Mouse (Mus musculus) lung, adult 18-20 months (tissue): ENCODE data around the gene Abi1.
A peak's percentile ranks its signal among the peaks of the same experiment; 100 is the strongest.

Experiments used
- DNase-seq, 2 experiments: peaks; one replicate each; pipeline ENCODE4 v3.0.0; 2022; ENCODE audit warnings: mixed read lengths in 2 of 2

Gene Abi1

DNA sequence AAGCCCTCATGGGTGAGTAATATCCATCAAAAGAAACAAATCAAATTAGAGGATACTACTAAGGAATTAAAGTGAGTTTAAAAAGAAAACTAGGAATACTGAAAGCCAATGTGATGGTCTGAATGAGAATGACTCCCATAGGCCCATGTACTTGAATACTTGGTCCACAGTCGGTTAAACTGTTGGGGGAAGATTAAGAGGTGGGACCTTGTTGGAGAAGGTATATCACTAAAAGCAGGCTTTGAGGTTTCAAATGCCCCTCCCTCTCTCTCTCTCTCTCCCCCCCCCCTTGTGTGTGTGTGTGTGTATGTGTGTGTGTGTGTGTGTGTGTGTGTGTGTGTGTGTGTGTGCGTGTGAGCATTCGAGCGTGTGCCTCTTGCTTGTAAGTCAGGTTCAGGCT, 9.4 kb downstream of the Abi1 start:
- no peak for DNase-seq

DNA sequence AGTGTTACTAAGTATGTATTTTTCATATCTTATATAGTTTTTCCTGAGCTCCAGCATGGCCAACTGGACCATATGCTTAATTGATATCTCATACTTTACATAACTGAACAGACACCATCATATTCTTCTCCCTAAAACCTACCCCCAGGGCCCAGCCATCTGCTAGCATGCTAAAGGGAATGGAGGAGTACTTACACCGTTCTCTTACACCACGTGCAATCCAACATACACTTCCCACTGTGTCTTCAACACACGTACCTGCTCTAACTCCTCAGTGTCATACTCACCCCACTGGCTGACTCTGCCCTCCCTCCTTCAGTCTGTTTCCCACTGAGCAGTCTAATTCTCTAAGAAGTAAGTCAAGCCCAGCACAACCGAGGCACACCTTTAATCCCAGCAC, 11.2 kb downstream of the Abi1 start:
- DNase-seq, result no peak

DNA sequence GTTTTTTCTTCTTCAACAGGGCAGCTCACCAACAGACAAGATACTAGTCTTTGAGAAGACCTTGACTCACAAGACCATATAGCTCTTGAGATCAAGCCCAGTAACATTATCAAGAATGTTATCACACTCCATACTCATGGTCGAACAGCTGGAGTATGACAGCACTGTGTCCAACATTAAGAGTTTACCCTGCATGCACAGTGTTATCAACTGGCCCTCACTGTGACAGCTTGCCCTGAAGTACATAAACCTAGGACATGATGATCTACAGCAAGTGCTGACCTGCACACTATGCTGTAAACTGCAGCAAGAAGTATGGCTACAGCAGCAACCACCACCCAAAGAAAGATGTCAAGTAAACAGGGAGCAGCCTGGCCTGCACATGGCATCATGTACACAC, 13.7 kb downstream of the Abi1 start:
- no peak for DNase-seq

DNA sequence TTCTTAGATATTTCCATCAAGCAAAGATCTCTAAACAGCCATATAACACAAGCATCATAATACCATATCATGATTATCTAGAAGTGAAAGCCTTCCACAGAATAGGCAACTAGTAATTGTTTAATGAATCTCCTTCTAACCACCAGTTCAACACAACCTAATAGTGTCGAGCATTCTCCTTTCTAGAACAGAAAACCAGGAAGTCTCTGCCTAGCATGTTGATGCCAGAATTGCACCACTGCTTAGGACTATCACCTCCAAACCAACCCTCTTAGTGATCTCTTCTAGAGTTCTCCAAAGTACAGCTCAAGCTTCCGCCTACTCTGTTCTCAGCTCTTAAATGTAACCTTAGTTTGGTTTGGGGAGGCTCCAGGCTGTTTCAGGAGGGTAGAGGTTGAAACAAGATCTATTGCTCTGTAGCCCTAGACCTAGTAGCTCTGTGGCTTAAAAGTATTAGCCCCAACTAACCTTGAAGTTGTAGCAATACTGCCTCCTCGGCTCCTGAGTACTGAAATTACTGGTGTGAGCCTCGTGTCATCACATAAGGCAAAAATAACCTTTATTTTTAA, 16.2 kb downstream of the Abi1 start:
- no peak for DNase-seq

DNA sequence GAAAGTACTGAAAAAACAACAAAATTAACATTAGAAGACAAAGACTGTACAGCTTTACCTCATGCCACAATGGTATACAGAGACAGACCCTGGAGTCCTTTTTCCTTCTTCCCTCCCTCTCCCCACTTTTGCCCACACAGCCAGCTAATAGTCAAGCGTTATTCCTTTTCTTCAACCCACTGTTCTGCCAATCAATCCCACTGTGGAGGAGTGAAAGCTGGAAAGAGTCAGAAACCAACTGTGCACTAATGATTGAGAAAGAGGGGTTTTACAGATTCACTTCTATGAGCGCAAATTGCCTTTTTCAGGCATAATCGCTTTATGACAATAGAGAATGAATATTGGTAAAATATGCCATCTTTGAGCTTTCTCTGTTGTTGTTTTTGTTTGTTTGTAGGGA, 17.0 kb downstream of the Abi1 start:
- no peak for DNase-seq

DNA sequence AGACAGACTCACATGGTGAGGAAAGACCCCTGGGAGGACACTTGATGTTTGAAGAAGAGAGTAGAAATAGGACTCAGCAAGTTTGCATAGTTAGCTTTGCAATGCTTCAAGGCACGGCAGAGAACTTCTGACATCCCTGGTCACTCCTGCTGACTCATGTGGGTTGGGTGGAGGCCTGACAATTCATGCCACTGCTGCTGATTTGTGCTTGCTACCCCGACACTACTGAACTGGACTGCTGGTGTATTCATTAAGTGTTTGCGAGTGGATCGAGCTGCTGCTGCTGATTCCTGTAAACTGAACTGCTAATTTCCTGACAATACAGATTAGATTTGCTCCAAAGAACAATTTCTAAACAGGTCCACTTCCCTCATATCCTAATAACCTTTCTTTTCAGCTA, 18.3 kb downstream of the Abi1 start:
- DNase-seq, result peak; percentile 49 to 67

DNA sequence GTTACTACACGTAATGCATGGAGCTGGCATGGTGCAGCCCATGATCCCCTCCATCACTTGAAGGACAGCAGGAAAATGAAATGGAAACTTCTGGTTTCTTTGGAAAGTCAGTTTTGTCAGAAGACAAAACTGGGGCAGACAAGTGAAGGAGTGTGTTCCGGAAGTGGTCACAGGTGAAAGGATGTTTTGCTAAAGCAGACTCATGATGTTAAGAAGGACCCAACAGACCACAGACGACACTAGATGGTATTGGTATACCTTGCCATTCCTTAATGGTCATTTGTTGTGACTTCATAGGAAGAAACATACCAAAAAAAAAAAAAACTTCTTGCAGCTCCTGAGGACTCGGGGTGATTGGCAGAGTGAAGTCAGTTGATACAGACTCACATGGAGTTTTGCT, 18.7 kb downstream of the Abi1 start:
- DNase-seq, result no peak

DNA sequence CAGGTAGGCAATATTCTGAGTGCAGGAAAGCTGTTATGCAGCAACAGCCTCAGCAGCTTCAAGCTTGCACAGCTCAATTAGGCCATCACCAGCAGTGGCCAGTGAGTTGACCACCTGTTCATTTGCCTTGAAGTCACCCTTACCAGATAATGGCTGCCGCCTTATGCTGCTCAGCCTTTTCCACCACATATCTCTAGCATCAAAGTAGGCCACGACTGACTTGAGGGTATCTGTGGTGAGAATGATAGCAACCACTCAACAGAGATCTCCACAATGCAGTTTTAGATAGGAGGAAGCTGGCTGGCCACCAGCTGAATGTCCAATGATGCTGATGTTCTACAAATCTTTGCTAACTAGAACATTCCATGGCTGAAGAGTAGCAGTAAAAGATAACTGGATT, 20.9 kb downstream of the Abi1 start:
- DNase-seq, result no peak

DNA sequence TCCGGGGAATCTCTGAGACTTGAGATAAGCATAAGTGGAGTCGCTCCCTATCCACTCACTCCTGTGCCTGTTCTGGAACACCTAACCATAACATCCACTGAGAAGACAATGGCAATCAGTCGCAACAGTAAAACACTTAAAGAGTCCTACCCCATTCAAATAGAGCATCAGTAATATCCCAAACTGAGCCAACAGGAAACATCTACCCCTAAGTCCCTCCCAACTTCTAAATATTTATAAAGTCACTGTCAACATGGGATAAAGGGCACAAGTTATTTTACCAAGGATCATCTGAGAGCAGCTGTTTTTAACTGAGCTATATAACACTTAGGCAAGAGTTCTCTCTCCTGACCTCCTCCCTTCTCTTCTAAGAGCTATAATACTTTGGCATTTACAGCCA, 23.9 kb downstream of the Abi1 start:
- DNase-seq, result peak in 1 of 2 experiments; percentile 33

DNA sequence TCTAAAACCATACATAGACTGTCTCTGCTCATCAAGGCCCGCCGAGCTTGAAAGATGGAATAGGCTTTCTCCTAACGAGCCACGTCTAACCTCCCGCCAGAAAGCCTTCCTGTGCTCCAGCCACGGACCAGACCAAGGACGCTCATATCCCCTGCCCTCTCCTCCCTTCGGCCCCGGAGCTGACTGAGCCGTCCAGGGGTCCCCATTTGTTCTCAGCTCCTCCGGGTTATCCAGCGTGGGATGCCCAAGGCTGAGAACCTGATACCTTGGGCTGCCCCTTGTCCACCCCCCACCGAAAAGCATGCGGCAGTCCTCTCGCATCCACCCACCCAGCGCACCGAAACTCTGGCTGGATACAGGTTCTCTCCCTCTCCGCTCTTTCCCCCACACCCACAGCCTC, 24.7 kb downstream of the Abi1 start:
- no peak for DNase-seq

DNA sequence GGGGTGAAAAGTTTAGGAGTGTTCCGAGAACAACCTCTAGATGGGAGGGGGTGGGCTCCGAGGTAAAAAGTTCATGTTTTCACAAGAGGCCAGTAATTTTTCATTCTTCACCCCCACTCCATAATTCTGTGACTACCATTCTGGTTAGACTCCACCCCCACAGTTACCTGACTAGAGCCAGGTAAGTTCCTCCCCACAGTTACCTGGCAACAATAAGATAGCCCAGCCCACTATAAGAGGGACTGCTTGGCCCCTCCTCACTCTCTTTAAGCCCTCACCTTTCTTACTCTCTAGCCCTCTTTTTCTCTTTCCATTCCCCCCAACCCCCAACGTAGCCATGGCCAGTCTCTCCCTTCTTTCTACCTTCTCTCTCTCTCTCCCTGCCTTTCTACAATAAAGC, 25.1 kb downstream of the Abi1 start:
- DNase-seq, result peak in 1 of 2 experiments; percentile 9

DNA sequence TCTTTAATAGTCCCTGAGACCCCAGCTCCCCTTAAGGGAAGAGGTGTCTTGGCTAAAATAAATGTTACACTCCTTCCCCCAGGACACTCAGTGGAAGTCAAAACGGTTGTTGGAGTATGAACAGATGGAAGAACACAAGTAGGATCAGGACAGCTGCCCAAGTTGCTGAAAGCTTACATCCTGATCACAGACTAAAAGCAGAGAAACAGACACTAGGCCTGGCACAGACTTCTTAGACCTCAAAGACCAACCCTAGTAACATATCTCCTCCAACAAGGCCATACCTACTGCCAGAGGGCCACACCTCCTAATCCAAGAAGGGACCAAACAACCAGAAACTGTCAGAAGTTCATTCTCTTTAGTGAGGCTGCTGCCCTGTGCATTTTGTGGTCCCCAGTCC, 31.8 kb downstream of the Abi1 start:
- DNase-seq, result no peak

DNA sequence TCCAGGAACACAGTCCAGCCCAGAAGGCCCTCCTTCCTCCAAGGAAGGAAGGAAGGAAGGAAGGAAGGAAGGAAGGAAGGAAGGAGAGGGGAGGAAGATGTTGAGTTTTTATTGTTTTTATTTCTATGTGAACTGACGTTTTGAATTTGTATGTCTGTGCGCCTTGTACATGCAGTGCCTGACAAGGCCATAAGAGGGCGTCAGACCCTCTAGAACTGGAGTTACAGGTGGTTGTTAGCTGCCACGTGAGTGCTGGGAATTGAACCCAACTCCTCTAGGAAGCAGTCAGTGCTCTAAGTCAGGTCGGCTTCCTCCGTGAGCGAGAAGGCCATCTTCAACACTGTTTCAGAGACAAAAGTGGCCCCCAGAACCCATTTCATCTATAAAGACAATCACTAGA, 32.5 kb downstream of the Abi1 start:
- DNase-seq, result no peak

DNA sequence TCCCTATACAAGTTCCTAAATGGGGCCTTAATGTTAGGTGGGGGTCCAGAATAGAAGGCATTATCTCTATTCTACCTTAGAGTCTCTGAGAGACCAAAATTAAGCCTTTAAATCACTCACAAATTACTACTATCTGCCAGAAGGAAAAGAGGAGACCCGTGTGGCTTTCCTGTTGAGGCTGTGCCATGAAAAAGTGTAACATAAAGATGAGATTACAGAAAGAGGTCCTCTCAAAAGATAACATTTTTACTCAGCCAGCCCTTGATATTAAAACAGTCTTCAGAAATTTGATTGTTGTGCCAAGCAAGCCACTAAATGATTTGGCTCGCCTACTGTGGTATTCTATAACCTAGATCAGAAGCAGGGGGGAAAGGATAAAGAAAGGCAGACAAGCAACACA, 32.9 kb downstream of the Abi1 start:
- no peak for DNase-seq

DNA sequence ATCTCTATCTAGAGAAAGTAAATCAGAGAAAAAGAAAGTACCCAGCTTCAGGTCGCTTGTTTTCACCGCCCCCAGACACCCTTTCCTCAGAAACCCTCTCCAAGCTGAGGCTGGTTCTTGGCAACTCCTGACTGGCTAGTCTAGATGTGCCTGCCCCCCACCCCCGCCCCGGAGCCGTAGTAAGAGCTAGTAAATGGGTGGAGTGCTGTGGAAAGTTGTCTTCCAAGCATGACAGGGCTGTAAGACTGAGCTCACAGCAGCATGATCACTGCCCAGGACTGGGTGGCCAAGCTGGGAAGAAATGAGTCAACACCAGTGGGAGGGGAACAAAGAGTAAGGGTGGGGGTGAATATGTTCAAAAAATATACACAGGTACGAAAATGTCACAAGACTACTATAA, 33.8 kb downstream of the Abi1 start:
- DNase-seq, result peak; percentile 29 to 38

DNA sequence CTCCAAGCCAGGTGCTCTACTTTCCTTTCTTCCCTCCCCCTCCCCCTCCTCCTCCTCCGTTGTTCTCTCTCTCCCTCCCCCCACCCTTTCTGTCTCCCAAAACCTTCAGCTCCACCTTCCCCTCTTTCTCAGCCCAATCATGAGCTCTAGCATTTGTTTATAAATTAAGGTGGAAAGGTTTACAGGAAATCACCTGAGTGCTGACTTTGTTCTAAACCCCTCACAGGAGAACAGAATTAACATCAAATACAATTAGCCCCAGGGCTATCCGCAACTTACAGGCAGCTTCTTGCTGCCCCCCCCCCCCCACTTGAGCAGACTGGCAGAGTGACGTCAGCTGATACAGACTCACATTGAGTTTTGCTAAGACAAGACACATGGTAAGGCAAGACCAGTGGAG, 37.4 kb downstream of the Abi1 start:
- DNase-seq, result no peak

DNA sequence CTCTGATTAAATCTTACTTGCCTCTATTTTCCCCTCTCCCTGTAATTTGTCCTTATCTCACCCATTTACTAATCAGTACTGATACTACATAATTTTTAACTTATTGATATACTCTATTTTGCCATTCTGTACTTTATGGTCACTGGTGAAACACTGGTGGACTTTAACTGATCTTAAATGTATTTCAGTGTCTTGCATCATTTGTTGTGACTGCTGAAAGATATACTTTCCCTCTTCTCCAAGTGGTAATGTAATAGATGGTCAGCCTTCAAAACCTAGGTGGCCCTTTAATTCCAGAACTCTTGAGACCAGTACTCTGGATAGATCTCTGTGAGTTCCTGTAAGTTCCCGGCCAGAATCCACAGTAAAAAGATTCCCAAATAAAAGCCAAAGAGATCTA, 40.4 kb downstream of the Abi1 start:
- no peak for DNase-seq

DNA sequence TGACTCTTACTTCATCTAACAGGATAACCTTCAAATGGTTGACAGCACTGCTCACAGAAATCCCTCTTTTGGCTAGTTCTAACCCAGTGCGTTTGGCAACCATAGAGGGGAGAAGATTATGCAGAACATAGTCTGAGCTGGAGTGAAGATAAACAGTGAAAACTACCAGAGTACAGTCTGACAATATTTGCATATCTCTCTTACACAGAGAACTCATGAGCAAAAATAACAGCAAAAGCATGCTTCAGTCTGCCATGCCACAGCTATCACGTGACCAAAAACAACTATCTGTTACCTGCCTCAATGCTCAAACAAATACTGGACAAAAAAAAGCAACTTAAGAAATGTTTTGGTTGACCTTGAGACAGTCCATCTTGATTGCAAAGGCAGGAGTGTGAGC, 41.2 kb downstream of the Abi1 start:
- no peak for DNase-seq

DNA sequence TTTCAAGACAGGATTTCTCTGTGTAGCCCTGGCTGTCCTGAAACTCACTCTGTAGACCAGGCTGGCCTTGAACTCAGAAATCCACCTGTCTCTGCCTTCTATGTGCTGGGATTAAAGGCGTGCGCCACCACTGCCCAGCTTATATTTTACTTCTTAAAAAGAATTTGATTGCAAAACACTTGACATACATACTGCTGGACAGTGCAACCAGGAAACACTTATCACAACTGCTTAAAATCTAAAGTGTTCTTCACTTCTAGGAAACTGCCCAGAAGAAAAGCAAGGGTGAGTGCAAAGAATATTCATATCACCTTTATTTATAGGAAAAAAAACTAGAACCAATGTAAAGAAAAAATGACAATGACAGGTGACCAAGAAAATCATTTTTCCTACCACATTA, 42.0 kb downstream of the Abi1 start:
- DNase-seq, result no peak

DNA sequence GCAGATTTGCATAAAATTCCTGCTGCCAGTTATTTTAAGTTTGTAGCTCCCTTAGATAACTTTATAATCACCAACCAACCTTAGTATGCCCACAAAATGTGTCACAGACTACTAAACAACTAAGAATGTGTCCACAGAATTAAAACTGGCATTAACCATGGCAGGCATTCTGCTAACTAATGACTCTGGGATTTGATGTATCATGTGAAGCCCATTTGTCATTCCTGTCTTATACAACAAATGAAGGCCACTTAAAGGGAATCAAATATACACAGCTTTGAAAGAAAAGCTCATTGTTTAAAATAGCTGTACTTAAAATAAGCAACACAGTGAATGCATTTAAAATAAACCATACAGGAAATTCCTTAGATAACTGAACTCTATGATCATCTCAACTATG, 44.0 kb downstream of the Abi1 start:
- DNase-seq, result no peak

DNA sequence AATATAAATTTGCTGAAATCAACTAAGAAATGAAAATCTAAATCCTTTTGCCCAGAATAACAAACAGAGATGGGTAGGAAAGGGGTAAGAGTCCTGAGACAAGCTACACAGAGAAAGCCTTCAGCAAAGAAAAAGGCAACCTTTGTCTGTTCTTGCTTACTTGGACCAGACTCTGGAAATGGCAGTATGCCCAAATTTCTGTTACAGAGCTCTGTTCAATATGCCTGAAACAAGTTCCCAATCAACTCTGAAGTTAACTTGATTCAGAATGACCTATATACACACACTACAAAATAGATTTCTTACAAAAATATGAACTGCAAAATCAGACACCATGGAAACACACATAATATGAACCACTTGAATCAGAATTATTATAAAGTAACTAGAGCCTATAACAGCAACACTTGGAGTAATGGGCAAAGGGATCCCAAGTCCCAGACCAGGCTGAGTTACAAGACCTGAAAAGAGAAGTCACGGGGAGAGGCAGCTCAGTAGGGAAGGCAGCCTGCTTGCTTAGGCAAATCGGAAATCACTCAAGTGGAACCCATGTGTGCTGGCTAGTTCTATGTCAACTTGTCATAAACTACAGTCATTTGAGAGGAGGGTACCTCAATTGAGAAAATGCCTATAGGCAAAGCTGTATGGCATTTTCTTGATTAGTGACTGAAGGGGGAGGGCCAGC, 53.9 kb downstream of the Abi1 start:
- DNase-seq, result no peak

DNA sequence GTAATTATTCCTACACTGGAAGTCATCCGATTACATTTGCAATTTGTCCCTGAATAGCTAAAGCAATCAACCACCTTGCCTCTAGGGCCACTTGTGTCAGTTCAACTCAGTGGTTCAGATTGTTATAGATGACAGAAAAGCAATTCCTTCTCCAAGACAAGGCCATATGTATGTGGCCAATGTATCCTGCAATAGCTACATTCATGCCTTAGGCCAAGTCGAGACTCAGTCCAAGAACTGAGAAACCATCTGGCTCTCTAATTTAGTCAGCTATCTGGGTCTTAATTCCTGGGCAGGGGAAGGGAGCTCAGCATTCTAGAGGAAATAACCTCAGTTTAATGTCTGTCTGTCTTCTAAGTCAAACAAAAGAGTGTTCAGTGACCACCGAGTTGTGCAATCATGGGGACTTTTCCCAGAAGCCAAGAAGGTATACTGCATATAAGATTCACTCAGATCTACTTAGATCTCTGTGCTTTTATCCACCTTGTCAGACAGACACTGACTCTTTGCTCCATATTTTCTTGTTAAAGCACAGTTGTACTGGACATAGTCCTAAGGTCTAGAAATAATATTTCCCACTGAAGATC, 62.6 kb downstream of the Abi1 start:
- DNase-seq, result no peak

DNA sequence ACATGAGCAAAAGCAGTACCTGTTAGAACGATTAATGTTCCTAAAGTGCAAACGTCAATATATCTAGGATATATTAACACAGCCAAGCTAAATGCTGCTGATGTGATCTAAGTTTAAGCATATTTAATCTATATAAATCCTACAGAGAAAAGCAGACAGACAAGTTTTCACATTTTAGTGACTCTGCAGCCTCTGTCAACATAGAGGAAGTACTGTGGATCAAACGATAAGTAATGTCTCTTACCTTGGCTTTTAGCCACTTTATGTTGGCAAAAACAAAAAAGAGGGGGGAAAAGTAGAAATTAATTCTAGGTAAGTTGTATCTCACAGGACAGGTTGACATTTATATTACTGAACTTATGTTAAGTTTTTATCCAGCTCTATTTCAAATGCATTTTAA, 77.1 kb downstream of the Abi1 start:
- no peak for DNase-seq

DNA sequence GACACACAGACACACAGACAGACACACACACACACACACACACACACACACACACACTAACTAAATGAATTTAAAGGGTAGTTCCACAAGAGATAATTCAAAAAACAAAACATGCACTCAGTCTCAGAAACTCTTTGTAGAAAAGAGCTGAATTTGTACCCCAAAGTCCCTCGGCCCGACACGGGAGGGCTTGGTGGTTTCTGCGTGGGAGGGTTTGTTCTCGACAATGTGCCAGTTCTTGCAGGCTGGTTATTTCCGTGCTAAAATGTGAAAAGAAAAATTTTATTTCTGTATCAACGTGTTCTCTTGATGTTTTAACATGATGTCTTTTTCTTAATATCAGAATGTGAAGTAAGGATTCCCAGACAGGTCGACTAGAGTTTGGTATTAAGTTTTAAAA, 77.8 kb downstream of the Abi1 start:
- DNase-seq, result no peak

DNA sequence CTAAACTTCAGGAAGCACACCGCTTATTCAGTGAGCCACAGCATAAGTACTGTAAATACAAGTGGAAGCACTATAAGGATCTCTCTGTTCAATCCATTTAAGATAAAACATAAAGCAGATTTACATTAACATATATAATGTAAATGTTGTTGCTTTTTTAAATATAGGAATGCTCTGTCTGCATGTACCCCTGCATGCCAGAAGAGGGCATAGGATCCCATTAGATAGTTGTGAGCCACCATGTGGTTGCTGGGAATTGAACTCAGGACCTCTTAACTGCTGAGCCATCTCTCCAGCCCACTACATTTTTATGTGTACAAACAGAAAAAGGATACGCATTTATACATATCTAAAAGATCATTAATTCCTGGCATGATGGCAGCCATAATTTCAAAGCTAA, 78.4 kb downstream of the Abi1 start:
- DNase-seq, result no peak
